Mouse (Mus musculus) fibroblast of lung, adult 2 months (primary cell): Measurements from ENCODE around the gene Padi4.

Experiments used
- DNase-seq: peaks from one replicate; pipeline ENCODE4 v3.0.0-alpha.2; 2011; ENCODE audit warnings: low read depth

The Padi4 gene

GRCm38 (mm10) chr4:140774025-140774800, at the start of gene Padi4:
Padi4 (minus strand) TSS chr4:140774236.
- no peak for DNase-seq

GRCm38 (mm10) chr4:140821988-140822387, 48.0 kb upstream of the Padi4 start:
- no peak for DNase-seq

- DNase-seq = no peak
Observed at GRCm38 (mm10) chr4:140817413-140817812, 43.4 kb upstream of the Padi4 start.

DNA sequence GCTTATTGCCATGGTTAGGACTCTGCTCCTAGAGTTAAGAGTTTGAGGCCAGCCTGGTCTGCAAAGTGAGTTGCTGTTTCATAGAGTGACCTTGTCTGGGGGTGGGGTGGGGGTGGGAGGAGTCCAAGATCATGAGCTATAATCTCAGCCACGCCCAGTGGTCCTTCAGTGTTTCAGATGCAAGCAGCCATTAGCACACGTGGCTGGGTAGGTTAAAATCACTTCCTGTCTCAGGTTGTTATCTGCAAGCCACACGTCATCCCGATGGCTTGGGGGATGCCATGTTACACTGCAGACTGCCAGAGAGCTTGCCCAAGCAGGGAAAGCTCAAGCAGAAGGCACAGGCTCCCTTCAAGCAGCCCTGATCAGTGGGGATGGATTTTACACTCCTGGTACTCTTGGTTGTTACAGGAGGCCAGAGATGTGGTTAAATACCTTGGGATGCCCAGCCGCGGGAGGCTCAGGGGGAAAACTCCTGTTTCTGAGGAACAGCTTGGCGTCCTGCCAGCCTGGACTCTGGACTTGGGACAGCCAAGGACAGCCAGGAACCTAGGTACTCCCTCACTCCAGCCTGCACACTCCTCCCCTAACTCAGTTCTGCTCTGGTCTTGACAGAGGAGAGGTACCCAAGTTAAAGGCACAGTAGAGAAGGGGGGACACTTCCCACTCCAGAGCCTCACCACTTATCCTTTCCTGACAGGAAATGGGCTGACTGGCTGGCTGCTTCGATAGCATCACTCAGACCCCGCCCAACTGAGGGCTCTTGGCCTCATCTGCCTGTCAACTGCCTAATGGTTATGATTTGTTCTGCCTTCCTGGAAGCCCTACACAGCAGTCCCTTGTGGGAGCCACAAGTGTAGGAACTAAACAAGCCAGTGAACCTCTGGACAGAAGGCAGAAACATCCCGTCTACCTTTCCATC, 42.2 kb upstream of the Padi4 start:
- no peak for DNase-seq

- no peak for DNase-seq
Observed at GRCm38 (mm10) chr4:140815496-140815895, 41.5 kb upstream of the Padi4 start.

- no peak for DNase-seq
Observed at GRCm38 (mm10) chr4:140814241-140815225, 40.5 kb upstream of the Padi4 start.

DNA sequence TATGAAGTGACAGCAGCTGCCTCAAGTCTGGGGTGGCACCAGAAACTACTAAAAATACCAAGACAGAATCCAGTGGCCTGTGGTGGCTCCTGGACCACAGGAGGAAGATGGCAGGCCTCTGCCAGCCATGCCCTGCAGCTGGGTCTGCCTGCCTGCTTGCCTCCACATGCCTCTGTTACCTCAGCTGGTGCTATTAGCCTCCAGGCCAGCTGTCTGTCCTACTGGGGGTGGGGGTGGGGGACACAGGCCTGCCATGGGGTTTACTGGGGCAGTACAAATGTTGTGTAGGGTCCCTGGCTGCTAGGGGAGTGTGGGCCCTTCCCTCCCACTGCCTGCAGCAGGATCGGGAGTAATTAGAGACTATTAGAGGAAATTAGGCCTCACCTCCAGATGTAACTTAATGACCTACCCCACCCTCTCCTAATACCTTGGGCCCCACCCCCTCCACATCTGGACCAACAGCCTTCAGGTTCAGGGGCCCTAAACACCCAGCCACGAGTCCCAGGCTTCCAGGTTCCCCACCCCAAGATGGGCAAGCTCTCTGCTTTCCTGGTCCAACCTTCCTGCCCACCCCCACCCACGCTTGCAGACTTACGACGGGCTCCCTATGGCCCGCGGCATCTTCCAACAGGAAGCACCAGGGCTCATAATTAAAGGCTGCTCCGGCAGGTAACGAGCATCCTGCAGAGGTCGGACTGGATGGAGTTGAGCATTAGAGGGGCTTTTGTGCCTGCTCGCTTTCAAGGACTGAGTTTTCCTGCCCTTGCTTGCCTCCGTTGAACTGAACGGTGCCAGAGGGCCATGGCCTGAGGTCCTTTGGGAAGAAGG, 39.5 kb upstream of the Padi4 start:
- DNase-seq = no peak

- DNase-seq = no peak
Observed at GRCm38 (mm10) chr4:140812609-140813008, 38.6 kb upstream of the Padi4 start.

GRCm38 (mm10) chr4:140812191-140812590, 38.2 kb upstream of the Padi4 start:
- DNase-seq = no peak

- DNase-seq = no peak
Observed at GRCm38 (mm10) chr4:140810458-140811260, 36.6 kb upstream of the Padi4 start, which contains the start of gene Padi3. Padi3 (minus strand) TSS chr4:140810648.

- DNase-seq = peak; percentile 26
Observed at GRCm38 (mm10) chr4:140809118-140809517, 35.1 kb upstream of the Padi4 start.

- DNase-seq = no peak
Observed at GRCm38 (mm10) chr4:140804601-140805000, 30.6 kb upstream of the Padi4 start.

DNA sequence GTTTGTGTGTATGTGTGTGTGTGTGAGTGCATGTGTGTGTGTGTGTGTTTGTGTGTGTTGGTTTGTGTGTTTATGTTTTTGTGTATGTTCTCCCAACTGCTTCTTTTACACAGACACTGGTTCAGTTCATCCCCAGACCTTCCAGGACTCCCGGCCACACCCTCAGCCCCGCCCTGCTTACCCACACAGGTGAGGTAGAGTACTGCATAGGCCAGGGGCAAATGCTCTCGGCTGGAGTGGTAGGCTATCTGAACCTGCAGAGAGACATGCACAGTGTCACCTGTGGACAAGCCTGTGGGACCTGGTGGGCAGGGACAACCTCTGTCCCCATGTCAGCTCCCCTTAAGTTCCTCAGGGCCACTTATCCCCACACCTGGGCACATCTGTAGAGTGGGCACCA, 27.3 kb upstream of the Padi4 start:
- DNase-seq = no peak

- no peak for DNase-seq
Observed at GRCm38 (mm10) chr4:140796786-140797185, 22.8 kb upstream of the Padi4 start.

GRCm38 (mm10) chr4:140794678-140795077, 20.6 kb upstream of the Padi4 start:
- DNase-seq = no peak

GRCm38 (mm10) chr4:140793795-140794194, 19.8 kb upstream of the Padi4 start:
- DNase-seq = no peak

- no peak for DNase-seq
Observed at GRCm38 (mm10) chr4:140792584-140792983, 18.5 kb upstream of the Padi4 start.

DNA sequence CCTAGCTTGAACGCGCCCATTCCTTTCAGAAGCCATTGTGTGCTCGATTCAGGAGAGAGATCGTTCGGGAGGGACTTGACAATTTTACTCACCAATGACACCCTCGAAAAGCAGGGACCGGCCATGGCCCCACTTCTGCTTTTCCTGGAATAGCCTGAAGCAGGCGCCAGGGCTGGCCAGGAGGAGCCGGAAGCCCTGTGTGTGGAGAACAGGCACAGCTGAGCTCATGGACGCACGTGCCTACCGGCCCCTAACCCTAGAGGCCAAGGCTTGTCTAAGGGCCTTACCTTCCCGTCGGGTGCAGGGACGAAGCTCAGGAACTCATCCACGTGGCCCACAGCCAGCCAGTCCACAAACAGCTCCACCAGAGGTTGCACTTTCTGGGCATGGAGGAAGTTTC, 17.0 kb upstream of the Padi4 start:
- no peak for DNase-seq

DNA sequence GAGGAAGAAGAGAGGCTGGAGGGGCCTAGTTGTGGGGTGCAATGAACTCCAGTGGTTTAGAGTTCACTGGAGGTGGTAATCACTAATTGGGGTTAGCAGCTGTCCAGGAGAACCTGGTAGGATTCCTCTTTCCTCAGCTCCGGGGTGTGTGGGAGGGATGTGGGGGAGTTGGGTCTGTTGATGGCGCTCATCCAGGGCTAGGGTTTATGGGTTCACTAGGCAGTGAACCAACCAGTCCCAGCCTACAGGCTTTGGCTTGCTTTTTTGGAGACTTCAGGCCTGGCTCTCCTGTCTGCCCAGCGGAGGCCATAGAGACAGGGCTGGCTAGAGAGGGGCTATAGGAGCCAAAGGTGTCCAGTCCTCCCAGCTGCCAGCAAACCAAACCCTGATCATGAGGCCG, 15.9 kb upstream of the Padi4 start:
- no peak for DNase-seq

- DNase-seq = no peak
Observed at GRCm38 (mm10) chr4:140788983-140789382, 14.9 kb upstream of the Padi4 start.
